Mouse (Mus musculus) olfactory bulb, adult 2 months (tissue): ENCODE measurements around the gene Olfr103.

Experiments
- CTCF ChIP-seq: fragments of 200-500 bp; IDR thresholded peaks from 2 replicates; pipeline ENCODE4 v1.5.1; 2012; ENCODE audit warnings: low read depth, mild to moderate bottlenecking, low read length, moderate library complexity; ENCODE audit not compliant: insufficient read depth
- POLR2A ChIP-seq: fragments of 200-500 bp; IDR thresholded peaks from 2 replicates; pipeline ENCODE4 v1.6.1; 2012; ENCODE audit warnings: mild to moderate bottlenecking, low read depth, low read length, moderate library complexity; ENCODE audit not compliant: insufficient read depth

DNA sequence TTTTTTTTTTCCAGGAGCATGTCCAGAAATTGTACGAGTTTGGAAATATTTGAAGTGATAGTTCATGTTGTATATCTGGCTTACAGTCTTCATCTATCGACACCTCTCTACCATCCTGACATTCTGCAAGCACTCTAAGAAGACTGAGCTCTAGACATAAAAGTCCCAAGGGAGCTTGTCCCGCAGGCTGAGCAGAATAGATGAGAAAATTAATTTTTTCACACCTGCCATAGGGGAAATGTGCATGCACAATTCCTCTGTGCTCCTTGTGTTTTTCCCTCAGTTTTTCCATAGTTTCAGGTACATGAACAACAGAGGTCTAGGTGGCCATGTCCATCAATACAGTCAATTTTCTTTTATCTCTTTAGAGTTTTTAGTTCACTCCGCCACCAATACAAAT is 35.3 kb downstream of the Olfr103 start, which contains the start of gene Olfr101:
- TF ChIP-seq CTCF (no peak), POLR2A (no peak)
